Mouse (Mus musculus) embryonic facial prominence, embryonic 11.5 days (tissue): ENCODE data around the gene 1700092M07Rik. TPM values are rescaled to one million over a fixed set of nuclear protein-coding genes. Genes with fewer than 3 reads are reported as not detected.

Source experiments
- ATAC-seq: fragments of 200-750 bp; cut with Nextera tagmentation; replicated peaks from 2 replicates; pipeline ENCODE4 v1.8.0; 2017; ENCODE audit warnings: low read depth; ENCODE audit not compliant: insufficient number of reproducible peaks, low FRiP score, low TSS enrichment
- DNase-seq: peaks from one replicate; pipeline ENCODE4 v3.0.0-alpha.2; 2015; ENCODE audit warnings: low spot score
- H3K27ac ChIP-seq: fragments of 300-500 bp; sonication (generic); replicated peaks from 2 replicates; pipeline ENCODE4 v1.5.1; 2014; ENCODE audit warnings: mild to moderate bottlenecking, low read depth, low read length, control low read depth
- H3K27me3 ChIP-seq: fragments of 300-500 bp; sonication (generic); 2 replicates; pipeline ENCODE4 v1.6.1; 2014; ENCODE audit warnings: mild to moderate bottlenecking, low read length, moderate library complexity, mixed read lengths; ENCODE audit not compliant: control insufficient read depth, insufficient read depth
- H3K36me3 ChIP-seq: fragments of 300-500 bp; sonication (generic); replicated peaks from 2 replicates; pipeline ENCODE4 v1.6.1; 2014; ENCODE audit warnings: low read depth, mild to moderate bottlenecking, low read length, moderate library complexity, mixed read lengths; ENCODE audit not compliant: control insufficient read depth, insufficient read depth
- H3K4me1 ChIP-seq: fragments of 300-500 bp; sonication (generic); 2 replicates; pipeline ENCODE4 v1.6.1; 2014; ENCODE audit warnings: low read length, mixed read lengths; ENCODE audit not compliant: control insufficient read depth, insufficient read depth
- H3K4me2 ChIP-seq: fragments of 300-500 bp; sonication (generic); 2 replicates; pipeline ENCODE4 v1.6.1; 2014; ENCODE audit warnings: low read depth, mild to moderate bottlenecking, control low read depth, low read length, moderate library complexity
- H3K4me3 ChIP-seq: fragments of 300-500 bp; sonication (generic); 2 replicates; pipeline ENCODE4 v1.5.1; 2014; ENCODE audit warnings: low read depth, low read length, control low read depth
- H3K9ac ChIP-seq: fragments of 300-500 bp; sonication (generic); replicated peaks from 2 replicates; pipeline ENCODE4 v1.6.1; 2014; ENCODE audit warnings: mild to moderate bottlenecking, control low read depth, low read length
- H3K9me3 ChIP-seq: fragments of 300-500 bp; sonication (generic); replicated peaks from 2 replicates; pipeline ENCODE4 v1.6.1; 2016; ENCODE audit warnings: mild to moderate bottlenecking, low read length, inconsistent platforms, mixed read lengths; ENCODE audit not compliant: control insufficient read depth
- WGBS: fragments of 180-500 bp; shearing (Covaris S2); extraction: QIAGEN DNeasy Blood & Tissue Kit; methylation state at CpG from one replicate; pipeline ENCODE4 v1.1.7; 2014; 5-methylcytosine and 5-hydroxymethylcytosine counted together
- polyA plus RNA-seq: library from polyadenylated mRNA; unstranded; fragments of >200 nt; fragmentation: Nextera tagmentation; extraction: Ambion mirVana; gene quantifications from 2 replicates; pipeline ENCODE4 v1.2.1, GENCODE M21; 2014

The 1700092M07Rik gene
- polyA plus RNA-seq, 1 experiment from 2014 or later, result 1.8 TPM

DNA sequence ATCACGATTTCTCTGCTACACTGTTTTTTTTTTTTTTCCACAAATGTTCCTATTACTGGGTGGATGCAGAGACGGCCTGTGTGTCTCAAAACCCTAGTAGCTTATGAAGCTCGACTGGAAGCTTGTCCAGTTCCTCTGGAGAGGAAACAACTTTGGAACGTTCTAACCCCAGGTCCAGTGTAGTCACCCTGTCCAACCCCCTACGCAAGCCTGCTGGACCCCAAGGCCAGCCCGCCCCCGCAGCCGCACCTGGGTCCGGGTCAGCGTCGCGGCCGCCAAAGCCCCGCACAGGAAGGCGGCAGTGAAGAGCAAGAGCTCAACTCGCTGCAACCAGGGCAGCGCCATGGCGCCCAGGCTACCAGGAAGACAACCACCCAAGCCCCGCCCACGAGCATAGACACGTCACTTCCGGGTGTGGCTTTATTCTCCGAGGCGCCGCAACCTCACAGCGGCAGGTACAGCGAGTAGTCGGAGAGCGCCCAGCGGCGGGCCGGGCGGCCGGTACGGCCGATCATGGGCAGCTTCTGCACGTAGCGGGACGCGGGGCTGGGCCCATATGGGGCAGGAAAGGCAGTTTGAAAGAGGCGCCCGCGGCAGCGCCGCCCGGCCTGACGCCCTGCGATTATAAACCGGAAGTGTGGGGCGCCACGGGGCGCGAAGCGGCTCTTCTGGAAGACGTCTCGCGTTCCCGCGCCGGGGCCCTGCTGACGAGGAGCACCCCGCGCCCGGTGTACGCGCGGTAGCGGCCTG is 33.7 kb downstream of the 1700092M07Rik start, which contains the start of gene Tmem179b:
Gene Tmem179b (minus strand): TSS at position 382 of the 750 bp plus-strand sequence.
- DNase-seq (peak; percentile 96), ATAC-seq (peak; percentile 85)
- H3K4me3 ChIP-seq, result peak within 1 kb of the TSS; percentile 74
- peak within 1 kb of the TSS; percentile 99 for H3K4me2 ChIP-seq
- peak within 1 kb of the TSS; percentile 94 for H3K27ac ChIP-seq
- H3K4me1 ChIP-seq, result no peaks in the 10 kb centered on the region; the same call in 1 of the 2 replicates
- WGBS, result under 1% methylated on average over 64 of the region's 68 CpGs
- no peaks in the 10 kb centered on the region for H3K9me3 ChIP-seq
- peak within 1 kb of the TSS; percentile 96 for H3K9ac ChIP-seq
- H3K36me3 ChIP-seq, result peaks cover under 1% of the 10 kb centered on the region; the same call in 1 of the 2 replicates
- H3K27me3 ChIP-seq, result no peaks in the 10 kb centered on the region

GRCm38 (mm10) chr19:8774951-8775421 is 34.5 kb downstream of the 1700092M07Rik start:
- peak; percentile 22 for ATAC-seq
- WGBS, result 7% methylated on average over 20 of the region's 20 CpGs
- Histone ChIP-seq H3K4me2 (peak overlapping the region; percentile 99), H3K4me1 (no peaks in the 10 kb centered on the region; the same call in 1 of the 2 replicates), H3K4me3 (peak overlapping the region; percentile 74), H3K36me3 (no peaks in the 10 kb centered on the region; the same call in 1 of the 2 replicates), H3K9me3 (no peaks in the 10 kb centered on the region), H3K9ac (peak overlapping the region; percentile 96), H3K27me3 (no peaks in the 10 kb centered on the region), H3K27ac (peak overlapping the region; percentile 94)
- no peak for DNase-seq

GRCm38 (mm10) chr19:8786008-8786781 is 45.7 kb downstream of the 1700092M07Rik start, which contains the start of gene Taf6l:
Gene Taf6l (minus strand): TSS chr19:8786417.
- WGBS, result under 1% methylated on average over 32 of the region's 32 CpGs
- Histone ChIP-seq H3K4me1 (no peaks in the 10 kb centered on the region), H3K9ac (peak within 1 kb of the TSS; percentile 63), H3K27me3 (no peaks in the 10 kb centered on the region), H3K36me3 (peaks cover 2% of the 10 kb centered on the region; the same call in 1 of the 2 replicates), H3K27ac (peak within 1 kb of the TSS; percentile 59; the same call in 1 of the 2 replicates), H3K4me2 (peak within 1 kb of the TSS; percentile 57), H3K4me3 (peak within 1 kb of the TSS; percentile 74), H3K9me3 (no peaks in the 10 kb centered on the region)
- ATAC-seq (peak; percentile 98), DNase-seq (peak; percentile 97)

DNA sequence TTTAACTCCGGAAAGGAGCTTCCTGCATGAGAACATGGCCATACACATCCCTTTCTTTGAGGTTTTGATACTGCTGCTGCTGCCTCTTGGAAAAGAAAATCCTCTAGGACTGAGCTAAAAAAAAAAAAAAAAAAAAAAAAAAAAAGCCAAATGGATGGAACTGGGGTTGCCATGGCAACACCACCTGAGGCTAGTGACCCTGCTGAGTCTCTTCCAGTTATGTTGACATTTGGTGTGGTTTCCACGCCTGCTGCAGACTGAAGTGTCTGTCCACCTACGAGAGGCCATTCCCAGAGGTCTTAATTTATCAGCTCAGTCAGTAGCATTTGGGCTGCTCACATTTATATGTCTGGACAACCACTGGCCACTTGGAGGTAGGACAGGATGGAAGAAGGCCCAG is 48.0 kb downstream of the 1700092M07Rik start:
- H3K27ac ChIP-seq, result no peak overlapping the region
- no peaks in the 10 kb centered on the region for H3K27me3 ChIP-seq
- peak overlapping the region; percentile 22; the same call in 1 of the 2 replicates for H3K9ac ChIP-seq
- no peak overlapping the region for H3K4me3 ChIP-seq
- H3K4me2 ChIP-seq, result no peak overlapping the region
- WGBS, result 21% methylated on average over 3 of the region's 3 CpGs
- H3K36me3 ChIP-seq, result peaks cover 4% of the 10 kb centered on the region
- ATAC-seq, result no peak
- DNase-seq, result peak; percentile 31
- no peaks in the 10 kb centered on the region for H3K4me1 ChIP-seq
- no peaks in the 10 kb centered on the region for H3K9me3 ChIP-seq

GRCm38 (mm10) chr19:8789171-8789570 is 48.7 kb downstream of the 1700092M07Rik start:
- ATAC-seq (no peak), DNase-seq (no peak)
- no peak overlapping the region for H3K4me2 ChIP-seq
- 58% methylated on average over 1 of the region's 1 CpGs for WGBS
- H3K4me3 ChIP-seq, result no peak overlapping the region
- peaks cover 9% of the 10 kb centered on the region for H3K36me3 ChIP-seq
- no peak overlapping the region for H3K27ac ChIP-seq
- H3K27me3 ChIP-seq, result no peaks in the 10 kb centered on the region
- H3K4me1 ChIP-seq, result no peaks in the 10 kb centered on the region
- H3K9me3 ChIP-seq, result no peaks in the 10 kb centered on the region
- no peak overlapping the region for H3K9ac ChIP-seq

DNA sequence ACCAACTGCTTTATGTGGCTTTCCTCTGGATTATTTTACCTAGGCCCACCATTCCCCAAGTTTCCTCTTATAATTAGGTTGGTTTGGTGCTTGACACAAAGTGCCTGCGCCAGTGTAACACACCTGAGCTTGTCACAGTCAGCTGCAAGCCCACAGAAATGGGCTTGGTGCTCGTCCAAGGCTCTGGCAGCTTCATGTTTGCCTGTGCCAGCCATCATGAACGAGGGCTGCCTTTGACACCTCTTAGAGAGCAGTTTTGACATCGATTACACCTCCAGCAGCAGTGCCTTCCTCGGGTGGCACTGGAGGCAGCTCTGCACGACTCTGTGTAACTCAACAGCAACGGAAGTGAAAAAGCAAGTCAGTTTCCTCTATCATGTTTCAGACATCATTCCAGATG is 49.7 kb downstream of the 1700092M07Rik start:
- Histone ChIP-seq H3K36me3 (peaks cover 12% of the 10 kb centered on the region), H3K27ac (no peak overlapping the region), H3K27me3 (no peaks in the 10 kb centered on the region), H3K4me3 (no peak overlapping the region), H3K9ac (no peak overlapping the region), H3K4me2 (no peak overlapping the region), H3K9me3 (no peaks in the 10 kb centered on the region), H3K4me1 (no peaks in the 10 kb centered on the region)
- no peak for DNase-seq
- 87% methylated on average over 7 of the region's 7 CpGs for WGBS
- no peak for ATAC-seq
